ENCODE assay signal across 8 mouse cellular contexts in the genomic region with DNA sequence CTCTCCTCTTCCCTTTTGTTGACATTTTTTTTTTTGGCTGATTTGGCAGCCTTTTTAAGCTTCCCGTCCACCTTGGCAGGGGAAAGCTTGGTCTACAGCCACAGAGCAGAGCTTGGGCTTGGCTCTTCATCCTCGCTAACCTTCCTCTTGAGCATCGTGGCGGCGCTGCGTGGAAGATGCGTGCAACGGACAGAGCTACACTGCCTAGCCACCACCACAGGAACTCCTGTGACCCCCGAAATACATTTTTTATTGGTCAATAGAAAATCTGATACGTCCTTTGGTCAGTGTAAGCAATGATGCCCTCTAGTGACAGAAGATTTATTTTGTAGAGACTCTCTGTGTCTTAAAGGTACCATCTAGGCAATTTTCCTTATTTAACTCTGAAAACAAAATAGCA. TPM values are rescaled to one million over a fixed set of nuclear protein-coding genes. Genes with fewer than 3 reads are reported as not detected.
DNase-seq lines count a peak whose midpoint lies in the region; TF ChIP-seq lines count a peak whose summit lies in the region.

No protein-coding gene starts in this region.

- intact Hi-C loops in gastrocnemius, adult 2 months (cut with DNase I): no loop called here

- peak overlapping the region; percentile 69 for H3K4me3 ChIP-seq in gastrocnemius, adult 2 months

- TF ChIP-seq CTCF in gastrocnemius, adult 2 months (IDR thresholded peaks at IDR 0.05): peak; percentile 71

- peak overlapping the region; percentile 76 for H3K27ac ChIP-seq in gastrocnemius, adult 2 months

- DNase-seq in gastrocnemius, adult 2 months: peak; percentile 41
- DNase-seq in gastrocnemius, postnatal 25 days: no peak
- DNase-seq in 3T3-L1 (ENCODE audit: low read depth, low spot score): peak; percentile 67
- peak; percentile 39 to 53 for DNase-seq in cerebellum, postnatal 14 days
- peak; percentile 17 for DNase-seq in kidney, postnatal 14 days
- DNase-seq in urinary bladder, postnatal 25 days (ENCODE audit: low spot score): no peak
- no peak for DNase-seq in thymus, postnatal 25 days
- DNase-seq in frontal cortex, postnatal 36 days (ENCODE audit: low spot score in 2 of 2): no peak

RNA-seq across cellular contexts. Expression of a gene that starts 6.1 kb away (rescaled TPM):
- total RNA-seq in gastrocnemius, adult 2 months (2021): 1 to 10 TPM; 4.0 to 5.8 TPM
- 1 to 10 TPM; 3.7 to 5.5 TPM for total RNA-seq in gastrocnemius, postnatal 25 days (2021)

RNA-seq across cellular contexts. Expression of a gene that starts 29.0 kb away (rescaled TPM):
- 10 to 100 TPM; 52.8 to 61.6 TPM for total RNA-seq in gastrocnemius, adult 2 months (2021)
- total RNA-seq in gastrocnemius, postnatal 25 days (2021): 100 to 1,000 TPM in 1 of 2 experiments, 10 to 100 TPM in 1; 66.9 to 129 TPM

Comparison
In these comparisons a context has a peak if more than half of its experiments do, and no peak if none do; other contexts are left out.
1. DNase-seq: peak in gastrocnemius, adult 2 months (single experiment), 3T3-L1 (single experiment), cerebellum, postnatal 14 days (2 of 2) and kidney, postnatal 14 days (single experiment); none in gastrocnemius, postnatal 25 days (single experiment), urinary bladder, postnatal 25 days (single experiment), thymus, postnatal 25 days (single experiment) and frontal cortex, postnatal 36 days (0 of 2).